Mouse (Mus musculus) ES-CJ7 (cell line): Measurements from ENCODE around the gene Relt.
"Not testable (repeated sequence)": the region's sequence is repeated elsewhere in the genome, so short reads cannot be mapped to it uniquely, and the experiment has no call there.

Experiments used
- DNase-seq: peaks from one replicate; pipeline ENCODE4 v3.0.0; 2011; ENCODE audit warnings: low read depth, low spot score

Gene Relt

GRCm38 (mm10) chr7:100846033-100846432, 17.2 kb downstream of the Relt start:
- not testable (repeated sequence) for DNase-seq

DNA sequence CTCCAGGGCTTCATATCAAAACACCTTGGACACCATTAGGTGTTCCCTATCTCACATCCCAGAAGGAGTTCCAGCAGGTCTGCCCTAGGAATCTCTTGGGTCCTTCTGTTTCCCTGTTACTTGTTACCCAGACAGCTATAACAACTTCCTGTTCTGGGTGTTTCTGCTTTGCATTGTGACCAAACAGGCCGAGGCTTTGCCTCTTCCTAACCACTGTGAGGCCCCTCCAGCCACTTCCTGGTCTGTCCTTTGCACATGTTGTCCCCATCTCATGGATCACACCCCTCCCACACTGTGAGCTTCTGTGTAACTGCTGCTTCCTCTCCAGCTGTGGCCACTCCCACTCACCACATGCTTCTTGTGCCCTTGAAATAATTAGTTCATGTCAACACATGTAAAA, 17.8 kb downstream of the Relt start:
- DNase-seq, result no peak

DNA sequence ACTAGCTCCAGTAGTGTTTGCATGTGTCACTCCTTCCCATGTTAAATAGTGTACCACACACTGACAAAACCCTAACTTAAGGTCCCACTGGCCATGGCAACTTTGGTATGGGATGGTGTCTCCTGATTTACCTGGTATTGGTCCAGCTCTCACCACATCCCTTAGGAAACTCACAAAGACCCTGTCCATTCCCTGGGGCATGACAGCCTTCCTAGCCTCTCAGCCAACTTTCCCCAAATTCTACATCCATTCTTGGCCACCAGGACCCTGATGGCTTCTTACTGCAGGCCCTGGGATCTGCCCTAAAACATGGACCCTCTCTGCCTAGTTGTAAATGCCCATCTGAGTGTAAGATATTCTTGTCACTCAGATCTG, 18.2 kb downstream of the Relt start:
- DNase-seq, result no peak

DNA sequence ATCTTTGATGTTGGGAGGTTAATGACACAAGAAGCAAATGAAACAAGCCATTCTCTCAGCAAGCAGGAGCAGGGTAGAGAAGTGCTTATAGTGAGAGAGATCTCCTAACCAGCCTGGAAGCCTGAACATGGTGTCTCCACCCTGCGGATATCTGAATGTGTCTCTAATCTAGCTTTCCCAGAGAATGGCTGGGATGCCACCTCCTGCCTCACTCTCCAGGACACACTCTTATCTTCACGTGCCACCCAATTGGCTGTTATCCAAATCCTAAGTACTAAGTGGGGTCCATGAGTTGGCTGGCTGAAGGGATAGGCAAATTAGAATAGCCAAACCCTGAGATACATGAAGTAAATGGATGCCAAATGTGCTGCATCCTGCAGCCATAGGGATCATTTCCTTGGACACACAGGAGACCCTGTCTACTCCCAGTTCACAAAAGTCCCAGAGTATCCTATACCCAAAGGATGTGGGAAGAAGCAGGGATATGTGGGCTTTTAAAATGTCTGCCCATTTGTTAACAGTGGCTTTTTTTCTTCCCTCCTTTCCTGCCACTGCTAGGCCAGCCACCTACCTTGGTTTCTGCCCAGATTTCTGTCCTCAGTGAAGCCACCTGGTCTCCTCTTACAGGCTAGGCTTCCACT, 18.7 kb downstream of the Relt start:
- no peak for DNase-seq

- DNase-seq, result no peak
Measured at GRCm38 (mm10) chr7:100843866-100844265, 19.4 kb downstream of the Relt start.

DNA sequence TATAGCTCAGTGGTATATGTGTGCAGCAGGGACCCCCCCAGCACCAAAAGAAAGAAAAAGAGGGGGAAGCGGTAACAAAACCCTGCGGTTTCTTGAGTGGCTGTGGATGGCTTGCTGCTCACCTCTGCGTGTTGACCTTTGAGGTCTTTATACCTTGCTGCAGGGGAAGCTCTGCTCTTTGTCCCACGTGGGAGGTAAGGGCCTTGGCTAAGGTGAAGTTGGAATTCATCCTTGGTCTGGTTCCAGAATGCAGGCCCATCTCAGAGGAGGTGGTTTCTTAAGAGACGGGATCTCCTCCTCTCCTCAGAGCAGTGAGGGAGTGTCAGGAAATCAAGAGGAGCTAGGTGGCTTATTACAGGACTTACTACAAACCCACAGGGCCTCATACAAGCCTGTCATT, 21.1 kb downstream of the Relt start:
- DNase-seq, result no peak

DNA sequence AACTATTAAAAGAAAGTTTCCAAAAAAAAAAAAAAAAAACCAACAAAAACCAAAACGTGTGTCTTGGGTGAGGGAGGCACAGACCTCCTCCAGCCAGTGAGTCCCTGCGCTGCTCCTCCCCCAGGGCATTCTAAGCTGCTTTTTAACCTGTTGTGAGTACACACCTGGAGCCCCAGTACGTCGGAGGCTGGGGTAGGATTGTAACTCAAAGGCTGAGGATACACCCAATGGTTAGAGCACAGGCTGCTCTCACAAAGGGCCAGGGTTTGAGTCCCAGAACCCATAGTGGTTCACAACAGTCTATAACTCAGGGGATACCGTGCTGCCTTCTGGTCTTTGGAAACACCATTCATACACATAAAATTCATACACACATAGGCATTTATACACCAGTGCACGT, 21.6 kb downstream of the Relt start:
- no peak for DNase-seq

DNA sequence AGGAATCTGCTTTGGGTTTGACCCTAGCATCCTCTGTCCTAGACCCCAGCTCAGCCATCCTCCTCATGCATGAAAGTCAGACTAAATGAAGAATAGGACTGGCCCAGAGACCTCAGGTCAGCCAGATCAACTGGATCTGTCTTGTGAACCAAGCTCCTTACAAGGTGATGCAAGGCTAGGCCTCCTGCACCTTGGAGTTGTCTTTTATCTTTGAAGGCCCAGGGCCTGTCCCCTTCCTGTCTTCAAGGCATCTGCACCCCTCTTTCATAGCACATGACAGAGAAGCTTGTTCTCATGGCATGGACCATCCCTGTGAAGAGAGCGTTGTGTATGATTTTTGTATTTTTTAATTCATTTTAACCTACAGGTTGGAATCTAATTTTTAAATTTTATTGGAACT, 22.3 kb downstream of the Relt start:
- no peak for DNase-seq

DNA sequence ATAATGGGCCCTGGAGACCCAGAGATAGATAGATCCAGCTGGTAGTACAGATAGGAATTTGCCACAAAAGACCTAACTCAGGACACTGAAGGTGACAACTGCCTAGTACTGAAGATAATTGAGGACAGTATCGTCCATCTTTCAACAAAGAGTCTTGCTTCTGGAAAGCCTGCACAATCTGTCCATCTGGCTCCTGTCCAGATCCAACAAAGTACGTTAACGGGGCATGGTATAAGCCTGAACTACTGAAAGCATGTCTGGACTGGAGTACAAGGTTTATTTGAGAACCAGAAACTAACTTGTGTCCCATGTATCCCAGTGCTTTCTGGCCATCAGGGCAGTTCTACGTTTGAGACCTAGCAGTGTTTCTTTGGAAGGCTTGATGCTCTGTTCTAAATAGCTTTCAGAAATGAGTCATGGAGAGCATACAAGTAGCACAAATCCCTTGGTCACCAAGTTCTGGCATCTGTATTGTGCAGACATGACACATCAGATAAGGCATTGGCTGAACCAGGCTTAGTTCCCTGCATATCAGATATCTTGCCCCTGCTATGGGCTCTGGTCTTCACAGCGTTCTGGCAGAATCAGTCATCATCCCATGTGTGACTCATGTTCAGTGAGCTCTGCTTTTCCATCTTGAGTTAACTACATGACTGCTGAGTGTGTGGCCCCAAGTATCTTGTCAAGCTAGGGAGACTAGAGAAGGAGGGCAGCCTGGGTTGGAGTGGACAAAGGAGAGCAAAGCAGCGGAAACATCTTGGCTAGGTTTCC, 23.4 kb downstream of the Relt start:
- DNase-seq, result no peak

GRCm38 (mm10) chr7:100837701-100838100, 25.5 kb downstream of the Relt start:
- no peak for DNase-seq

DNA sequence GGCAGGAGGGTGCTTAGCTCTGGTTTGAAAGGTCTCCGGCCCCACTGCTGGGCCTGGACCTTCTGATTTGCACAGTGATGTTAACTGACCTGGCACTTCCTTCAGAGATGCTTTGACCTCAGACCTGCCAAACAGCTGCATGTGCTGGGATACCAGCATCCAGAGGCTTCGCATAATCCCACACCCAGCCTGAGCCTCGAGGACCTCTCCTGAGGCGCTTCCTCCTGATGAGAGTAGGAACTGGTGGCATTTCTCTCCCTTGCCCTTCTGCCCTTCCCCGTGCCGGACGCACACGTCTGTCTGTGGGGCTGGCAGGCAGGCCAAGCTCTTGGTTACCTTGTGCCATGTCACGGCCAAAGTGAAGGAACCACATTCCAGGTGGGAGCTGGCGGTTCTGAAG, 26.6 kb downstream of the Relt start:
- no peak for DNase-seq

DNA sequence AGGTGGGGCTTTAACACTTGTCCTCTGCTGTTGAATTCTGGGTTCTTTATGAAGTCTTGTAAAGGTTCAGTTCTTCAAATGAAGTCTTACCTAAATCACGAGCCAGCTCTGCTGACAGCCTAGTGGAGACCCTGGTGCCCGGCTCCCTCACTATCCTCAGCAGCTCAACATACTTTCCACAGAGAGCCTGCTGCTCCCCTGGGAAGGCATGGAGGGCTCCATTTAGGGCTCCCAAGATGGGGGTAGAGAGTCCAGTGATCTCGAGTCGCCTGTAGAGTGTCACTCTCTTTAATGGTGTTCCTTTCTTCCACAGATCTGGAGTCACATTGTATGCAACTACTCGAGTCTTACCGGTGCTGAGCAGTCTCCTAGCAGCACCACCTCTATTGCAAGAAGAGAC, 27.5 kb downstream of the Relt start:
- DNase-seq, result no peak

GRCm38 (mm10) chr7:100835168-100835567, 28.1 kb downstream of the Relt start:
- no peak for DNase-seq

DNA sequence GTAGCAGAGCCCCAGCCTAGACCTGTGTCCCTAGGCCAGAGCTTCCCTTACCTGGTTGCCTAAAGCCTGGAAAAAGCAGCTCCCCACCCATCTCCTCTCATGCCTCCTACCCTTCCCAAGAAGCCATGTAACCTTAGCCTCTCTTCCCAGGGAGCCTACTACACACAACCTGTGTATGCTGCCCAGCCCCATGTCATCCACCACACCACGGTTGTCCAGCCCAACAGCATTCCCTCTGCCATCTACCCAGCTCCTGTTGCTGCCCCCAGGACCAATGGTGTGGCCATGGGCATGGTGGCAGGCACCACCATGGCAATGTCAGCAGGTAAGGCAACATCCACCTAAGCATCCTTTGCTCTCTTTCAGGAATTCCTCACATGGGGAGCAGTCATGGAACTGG, 29.4 kb downstream of the Relt start:
- no peak for DNase-seq

GRCm38 (mm10) chr7:100828549-100828948, 34.7 kb downstream of the Relt start:
- no peak for DNase-seq

DNA sequence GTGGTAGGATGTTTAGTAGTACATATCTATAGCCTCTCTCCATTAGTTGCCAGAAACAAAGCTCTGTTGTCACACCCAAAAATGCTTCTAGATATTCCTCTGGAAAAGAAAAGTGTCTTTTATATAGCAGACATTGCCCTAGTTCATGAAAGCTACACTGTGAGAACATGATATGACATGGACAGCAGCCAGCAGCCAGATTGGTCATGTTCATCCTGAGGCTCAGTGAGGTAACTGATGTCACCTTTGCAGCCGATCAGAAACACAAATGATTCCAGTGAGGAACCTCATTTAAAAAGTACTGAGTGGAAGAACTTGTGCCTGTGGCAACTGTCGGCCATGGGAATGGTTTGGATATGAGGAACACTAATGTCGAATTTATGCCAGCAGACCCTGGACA, 38.6 kb downstream of the Relt start:
- no peak for DNase-seq

- DNase-seq, result no peak
Measured at GRCm38 (mm10) chr7:100818401-100819064, 44.7 kb downstream of the Relt start.

DNA sequence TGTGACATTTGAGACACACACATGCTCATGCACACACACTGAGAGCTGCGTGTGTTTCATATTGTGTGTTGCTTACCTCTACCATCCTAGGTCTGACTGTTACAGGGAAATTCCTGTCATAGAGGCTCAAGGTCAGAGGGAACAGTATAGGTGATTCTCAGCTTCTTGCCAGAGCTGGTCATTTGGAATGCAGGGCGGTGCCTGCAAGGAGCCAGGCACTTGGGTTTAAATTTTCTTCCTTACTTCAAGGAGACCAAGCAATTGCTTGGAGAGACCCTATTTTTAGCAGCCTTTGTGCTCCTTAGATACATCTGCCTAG, 45.8 kb downstream of the Relt start:
- peak; percentile 71 for DNase-seq

GRCm38 (mm10) chr7:100816759-100817441, 46.3 kb downstream of the Relt start:
- peak; percentile 64 for DNase-seq

DNA sequence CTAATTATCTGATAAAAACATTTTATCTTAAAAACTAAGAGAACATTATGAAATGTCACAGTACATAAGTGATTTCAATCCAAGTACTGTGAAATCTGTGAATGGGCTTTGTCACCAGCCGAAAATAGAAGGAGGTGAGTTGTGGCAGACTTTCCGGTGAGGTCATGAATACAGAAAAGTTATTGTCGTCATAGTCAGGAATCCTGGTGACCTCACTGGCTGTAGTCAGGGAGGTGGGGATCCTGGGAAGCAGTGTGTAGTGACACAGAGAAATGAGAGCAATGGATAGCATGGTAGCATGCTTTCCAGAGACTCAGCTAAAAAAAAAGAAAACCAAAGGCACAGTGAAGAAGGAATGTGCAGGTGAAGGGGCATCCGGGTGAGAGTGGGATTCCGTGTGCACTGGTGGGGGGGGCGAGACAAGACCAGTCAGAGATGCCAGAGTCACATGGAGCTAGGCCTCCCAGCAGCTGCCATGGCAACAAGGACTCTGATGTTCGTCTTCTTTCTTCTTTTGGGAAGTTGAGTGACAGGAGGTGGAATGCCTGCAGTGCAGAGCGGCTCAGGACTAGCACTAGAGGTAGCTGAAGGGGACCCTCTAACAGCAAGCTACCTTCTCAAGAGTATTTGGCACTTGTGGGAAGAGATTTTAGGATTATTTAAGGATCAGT, 47.2 kb downstream of the Relt start:
- DNase-seq, result peak; percentile 28

- no peak for DNase-seq
Measured at GRCm38 (mm10) chr7:100812641-100813040, 50.6 kb downstream of the Relt start.

DNA sequence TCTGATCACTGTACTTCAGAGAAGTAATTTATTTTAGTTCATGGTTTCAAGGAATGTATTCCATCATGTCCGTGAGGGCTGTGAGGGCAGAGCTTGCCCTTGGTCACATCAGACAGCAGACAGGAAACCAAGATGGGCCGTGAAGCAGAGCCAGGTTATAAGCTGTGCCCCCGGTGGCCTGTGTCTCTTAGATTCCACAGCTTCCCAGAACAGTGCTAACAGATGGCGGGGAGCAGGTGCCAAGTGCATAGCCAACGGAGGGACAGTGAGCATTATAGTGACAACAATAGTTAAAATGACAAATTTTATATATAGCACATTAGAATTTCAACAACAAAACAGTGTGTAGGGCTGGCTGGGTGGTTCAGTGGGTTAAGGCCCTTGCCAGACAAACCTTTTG, 51.3 kb downstream of the Relt start:
- no peak for DNase-seq
